Mouse (Mus musculus): ENCODE measurements around the gene Coq10a. TPM values are rescaled to one million over a fixed set of nuclear protein-coding genes. Genes with fewer than 3 reads are reported as not detected.
"Not testable (repeated sequence)": the region's sequence is repeated elsewhere in the genome, so short reads cannot be mapped to it uniquely, and the experiment has no call there.

Gene Coq10a
- total RNA-seq, 2 experiments from 2014 or later: 8.8 to 12.9 TPM

DNA sequence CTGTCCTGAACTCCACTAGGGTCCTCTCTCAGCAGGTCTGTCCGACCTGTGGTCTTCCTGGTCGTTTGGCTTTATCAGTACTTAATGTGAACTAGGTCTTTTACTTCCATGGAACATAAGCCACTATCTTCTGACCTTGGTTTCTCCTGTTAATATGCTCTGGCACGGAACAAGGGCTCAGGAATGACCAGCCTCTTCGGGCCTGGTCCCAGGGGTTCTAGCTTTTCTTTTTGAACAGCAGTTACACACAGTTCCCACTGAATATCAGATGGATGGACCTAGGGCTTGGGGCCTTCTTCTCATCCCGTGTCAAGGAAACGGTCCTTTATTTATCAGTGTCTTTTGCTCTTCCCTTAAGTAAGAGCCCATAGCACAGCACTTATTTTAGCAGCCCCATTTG lies 7.0 kb downstream of the Coq10a start:
- no peak for ATAC-seq (replicated peaks; ENCODE audit: low FRiP score, low TSS enrichment, poor library complexity, severe bottlenecking)

DNA sequence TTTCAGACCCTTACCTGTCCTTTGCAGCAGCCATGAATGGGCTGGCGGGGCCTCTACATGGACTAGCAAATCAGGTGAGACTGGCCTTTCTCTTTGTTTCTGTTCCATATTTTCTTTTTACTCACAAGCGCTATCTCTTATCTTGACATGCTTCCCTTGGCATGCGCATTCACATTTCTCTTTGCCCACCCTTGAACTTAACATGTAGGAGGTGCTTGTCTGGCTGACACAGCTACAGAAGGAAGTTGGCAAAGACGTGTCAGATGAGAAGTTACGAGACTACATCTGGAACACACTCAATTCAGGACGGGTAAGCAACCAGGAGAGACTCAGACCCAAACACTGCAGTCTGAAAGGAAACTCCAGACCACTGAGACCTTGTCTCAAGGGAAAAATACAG lies 9.6 kb downstream of the Coq10a start:
- ATAC-seq (replicated peaks; ENCODE audit: low FRiP score, low TSS enrichment, poor library complexity, severe bottlenecking): no peak

DNA sequence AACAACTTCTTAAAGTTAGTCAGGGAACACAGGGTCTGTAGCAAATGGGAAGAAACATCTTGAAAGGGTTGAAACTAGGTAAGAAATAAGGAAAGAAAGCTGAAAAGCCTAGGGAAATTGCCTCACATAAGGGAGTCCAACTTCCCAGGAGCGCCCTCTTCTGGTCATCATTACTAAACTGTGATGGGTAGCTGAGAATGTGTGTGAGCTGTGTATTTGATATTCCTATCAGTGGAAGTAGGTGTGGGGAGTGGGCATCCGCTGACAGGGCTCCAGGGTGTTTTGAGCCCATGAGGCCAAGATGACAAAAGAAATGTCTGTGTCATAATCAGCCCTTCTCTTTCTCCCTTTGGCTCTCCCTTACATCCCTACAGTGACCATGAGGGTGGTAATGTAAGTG lies 10.0 kb downstream of the Coq10a start:
- ATAC-seq (replicated peaks; ENCODE audit: low FRiP score, low TSS enrichment, poor library complexity, severe bottlenecking): peak; percentile 48

DNA sequence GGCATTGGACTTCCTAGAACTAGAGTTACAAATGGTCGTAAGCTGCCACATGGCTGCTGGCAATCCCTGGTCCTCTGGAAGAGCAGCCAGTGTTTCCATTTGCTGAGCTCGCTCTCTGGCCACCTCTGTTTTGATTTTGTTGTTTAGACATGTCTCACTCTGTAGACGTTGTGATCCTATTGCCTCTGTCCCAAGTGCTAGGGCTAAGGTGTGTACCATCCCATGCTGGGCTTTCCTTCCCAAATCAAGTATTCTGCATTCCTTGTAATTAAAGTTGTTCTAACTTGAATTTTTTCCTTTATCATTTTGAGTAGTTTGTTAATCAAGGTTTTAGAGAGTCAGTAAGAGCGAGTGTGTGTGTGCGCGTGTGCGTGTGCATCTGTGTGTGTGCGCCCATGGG lies 21.3 kb downstream of the Coq10a start:
- ATAC-seq (replicated peaks; ENCODE audit: low FRiP score, low TSS enrichment, poor library complexity, severe bottlenecking): no peak

DNA sequence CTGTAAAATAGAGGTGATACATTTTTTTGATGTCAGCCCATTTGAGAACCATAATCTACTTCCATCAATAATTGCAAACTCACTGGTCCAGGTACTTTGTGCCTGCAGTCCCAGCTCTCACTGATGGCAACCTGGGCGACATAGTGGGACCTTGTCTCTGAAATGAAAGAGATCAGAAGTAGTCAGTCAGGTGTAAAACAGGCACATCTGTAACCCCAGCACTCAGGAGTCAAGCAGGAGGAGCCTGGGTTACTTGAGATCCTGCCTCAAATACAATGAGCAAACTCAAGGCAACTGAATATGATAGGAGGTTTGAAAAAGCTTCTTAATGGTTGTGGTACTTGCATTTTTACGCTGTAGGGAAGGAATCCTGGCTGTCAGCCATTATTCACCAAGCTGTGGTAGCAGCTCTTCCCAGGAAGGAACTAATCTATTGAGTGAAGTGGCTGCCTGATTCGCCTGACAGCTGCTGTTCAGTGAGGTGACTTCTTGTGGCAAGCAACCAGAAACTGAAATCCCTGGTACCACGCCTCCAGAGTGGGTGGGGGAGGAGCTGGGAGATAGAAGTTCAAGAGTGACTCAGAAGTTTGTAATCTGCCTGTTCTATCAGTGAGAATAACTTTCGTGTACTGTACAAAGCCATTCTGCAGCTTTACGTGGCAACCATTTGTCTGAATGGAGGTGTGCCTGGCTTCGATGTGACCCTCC lies 24.1 kb downstream of the Coq10a start:
- peak; percentile 96 for ATAC-seq (replicated peaks; ENCODE audit: low FRiP score, low TSS enrichment, poor library complexity, severe bottlenecking)

DNA sequence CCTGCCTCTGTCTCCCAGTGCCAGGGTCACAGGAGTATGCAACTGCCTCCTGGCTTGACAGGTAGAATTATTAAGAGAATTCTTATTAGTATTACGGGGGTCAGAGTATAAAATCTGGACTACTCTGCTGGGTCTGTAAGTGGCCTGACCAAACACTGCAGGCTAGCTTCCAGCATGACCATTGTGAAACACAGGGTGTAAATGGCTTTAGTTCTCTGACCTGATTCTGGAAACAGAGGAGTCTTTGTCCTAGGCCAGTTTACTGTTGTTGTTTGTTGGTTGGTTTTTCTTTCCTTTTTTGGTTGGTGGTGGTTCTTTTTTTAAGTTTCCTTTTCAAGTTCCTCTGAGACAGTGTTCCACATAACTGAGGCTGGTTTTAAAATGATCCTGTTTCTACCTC lies 25.4 kb downstream of the Coq10a start:
- ATAC-seq (replicated peaks; ENCODE audit: low FRiP score, low TSS enrichment, poor library complexity, severe bottlenecking): no peak

DNA sequence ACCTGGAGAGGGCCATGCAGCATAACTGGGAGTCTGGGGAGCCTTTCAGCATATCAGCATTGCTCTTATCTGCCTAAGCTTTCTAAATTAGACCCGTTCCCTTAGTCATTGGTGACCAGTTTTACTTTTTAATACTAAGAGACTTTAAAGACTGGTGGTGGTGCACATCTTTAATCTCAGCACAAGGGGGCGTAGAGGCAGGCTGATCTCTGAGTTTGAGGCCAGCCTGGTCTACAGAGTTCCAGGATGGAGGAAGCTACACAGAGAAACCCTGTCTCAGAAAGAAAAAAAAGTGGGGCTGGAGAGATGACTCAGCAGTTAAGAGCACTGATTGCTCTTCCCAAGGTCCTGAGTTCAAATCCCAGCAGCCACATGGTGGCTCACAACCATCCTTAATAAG lies 28.5 kb downstream of the Coq10a start:
- ATAC-seq (replicated peaks; ENCODE audit: low FRiP score, low TSS enrichment, poor library complexity, severe bottlenecking): 0 out of 2 replicates have a peak, but pooled peaks have one; percentile 9

DNA sequence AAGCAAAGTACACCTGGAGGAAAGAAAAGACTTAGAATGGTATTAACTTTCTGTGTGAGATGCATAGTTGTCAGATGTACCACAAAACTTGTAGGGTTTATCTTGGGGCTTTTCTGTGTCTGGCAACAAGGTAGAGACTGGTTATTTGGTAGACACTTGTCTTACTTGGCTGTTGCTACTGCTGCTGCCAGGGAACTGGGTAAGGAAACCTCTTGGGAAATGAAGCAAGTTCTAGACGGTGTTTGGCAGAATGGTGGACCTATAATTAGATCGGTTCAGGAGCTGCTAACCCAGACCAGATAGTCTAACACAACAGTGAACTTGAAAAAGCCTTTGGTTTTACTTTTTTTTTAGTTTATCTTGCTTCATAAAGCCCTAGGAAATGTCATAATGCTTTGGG lies 29.8 kb downstream of the Coq10a start:
- no peak for ATAC-seq (replicated peaks; ENCODE audit: low FRiP score, low TSS enrichment, poor library complexity, severe bottlenecking)

DNA sequence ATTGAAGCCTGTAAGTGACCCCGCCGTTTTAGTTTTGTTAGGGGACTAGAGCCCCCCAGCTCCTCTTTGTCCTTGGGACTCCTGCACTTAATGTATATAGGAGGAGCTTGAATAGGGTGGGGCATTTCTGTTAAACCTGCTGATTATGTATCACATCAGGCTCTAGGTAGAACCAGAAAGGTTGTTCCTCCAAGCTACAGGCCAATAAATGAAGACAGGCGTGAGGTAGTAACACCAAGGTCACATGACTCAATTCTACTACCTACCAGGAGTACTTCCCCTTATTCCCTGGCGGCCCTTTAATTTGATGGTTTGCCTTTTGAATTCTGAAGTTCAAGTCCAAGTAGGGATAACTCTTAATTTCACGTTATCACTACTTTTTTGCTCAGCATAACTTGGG lies 30.4 kb downstream of the Coq10a start:
- 0 out of 2 replicates have a peak, but pooled peaks have one; percentile 8 for ATAC-seq (replicated peaks; ENCODE audit: low FRiP score, low TSS enrichment, poor library complexity, severe bottlenecking)

DNA sequence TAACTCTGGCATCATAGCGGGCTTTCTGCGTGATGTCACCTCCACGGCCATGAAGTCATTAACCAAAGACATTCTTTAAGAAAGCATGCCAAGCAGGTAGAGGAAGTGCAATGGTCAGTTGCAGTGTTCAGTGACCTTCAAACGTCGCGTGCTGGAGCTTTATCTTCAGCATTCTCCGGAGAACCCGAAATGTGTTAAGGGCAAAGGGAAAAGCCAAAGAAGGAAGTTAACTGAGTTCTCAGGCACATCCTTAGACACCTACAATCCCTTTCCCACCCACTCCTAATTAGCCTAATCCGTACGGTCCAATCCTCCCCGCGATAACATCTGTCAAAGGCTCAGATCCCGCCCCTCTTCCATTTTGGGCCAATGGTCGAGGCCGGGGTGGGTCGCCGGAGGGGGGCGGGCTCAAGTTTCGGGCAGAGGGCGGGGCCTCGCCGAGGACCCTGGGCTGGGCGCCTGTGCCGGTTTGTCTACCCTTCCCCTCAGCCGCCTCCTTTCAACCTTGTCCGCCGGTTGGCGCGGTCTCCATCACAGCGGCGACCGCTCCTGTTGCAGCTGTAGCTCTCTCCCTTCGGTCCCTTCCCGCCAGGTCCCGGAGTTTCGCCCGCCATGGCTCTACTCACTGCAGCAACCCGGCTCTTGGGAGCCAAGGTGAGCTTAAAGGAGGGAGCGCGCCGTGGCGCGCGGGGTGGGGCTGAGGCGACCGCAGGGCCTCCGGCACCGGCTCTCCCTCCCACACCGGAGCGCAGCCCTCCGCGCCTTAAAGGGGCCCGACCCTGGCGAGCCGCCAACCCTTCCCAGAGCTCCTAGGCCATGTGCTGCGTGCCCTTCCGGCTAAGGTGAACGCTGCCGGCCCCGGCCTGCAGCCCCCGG lies 31.3 kb downstream of the Coq10a start, which contains the start of gene Cs:
TSS of gene Cs (plus strand) at position 429 of the 876 bp plus-strand sequence.
- peak; percentile 68 for ATAC-seq (replicated peaks; ENCODE audit: low FRiP score, low TSS enrichment, poor library complexity, severe bottlenecking)

DNA sequence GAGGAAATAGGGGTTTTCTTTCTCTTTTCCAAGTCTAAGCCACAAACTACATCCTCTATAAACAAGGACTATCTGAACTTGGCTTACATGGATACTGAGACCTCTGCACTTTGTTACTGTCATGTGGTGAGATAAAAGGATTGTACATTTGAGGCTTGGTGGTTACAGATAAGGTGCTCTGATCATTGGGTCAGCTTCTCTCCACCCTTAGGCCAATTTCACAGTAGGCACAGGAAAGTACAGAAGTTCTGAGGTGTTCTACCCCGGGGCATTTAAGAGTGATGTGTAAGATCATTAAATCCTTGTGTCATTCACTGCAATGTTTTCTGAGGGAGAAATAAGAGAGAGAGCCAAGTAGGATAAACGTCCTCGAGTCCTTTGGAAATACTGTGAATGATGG lies 32.2 kb downstream of the Coq10a start:
- ATAC-seq (replicated peaks; ENCODE audit: low FRiP score, low TSS enrichment, poor library complexity, severe bottlenecking): peak; percentile 50

DNA sequence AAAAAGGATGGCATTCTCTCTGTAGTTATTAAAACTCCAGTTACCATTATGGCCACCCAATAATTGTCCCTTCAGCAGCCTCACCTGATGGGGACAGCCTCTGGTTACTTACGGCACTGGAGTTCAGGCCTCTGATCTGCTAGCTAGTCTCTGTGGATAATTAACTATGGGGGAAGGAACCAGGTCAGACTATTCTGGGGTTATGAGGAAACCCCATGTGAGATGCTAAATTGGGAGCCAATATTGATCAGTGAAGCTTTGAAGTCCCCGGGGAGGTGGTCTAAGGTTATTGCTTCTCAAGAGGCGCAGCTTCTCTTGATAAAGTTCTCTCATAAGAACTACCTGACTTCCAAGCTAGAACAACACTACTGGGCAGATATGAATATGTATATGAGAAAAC lies 32.6 kb downstream of the Coq10a start:
- no peak for ATAC-seq (replicated peaks; ENCODE audit: low FRiP score, low TSS enrichment, poor library complexity, severe bottlenecking)

DNA sequence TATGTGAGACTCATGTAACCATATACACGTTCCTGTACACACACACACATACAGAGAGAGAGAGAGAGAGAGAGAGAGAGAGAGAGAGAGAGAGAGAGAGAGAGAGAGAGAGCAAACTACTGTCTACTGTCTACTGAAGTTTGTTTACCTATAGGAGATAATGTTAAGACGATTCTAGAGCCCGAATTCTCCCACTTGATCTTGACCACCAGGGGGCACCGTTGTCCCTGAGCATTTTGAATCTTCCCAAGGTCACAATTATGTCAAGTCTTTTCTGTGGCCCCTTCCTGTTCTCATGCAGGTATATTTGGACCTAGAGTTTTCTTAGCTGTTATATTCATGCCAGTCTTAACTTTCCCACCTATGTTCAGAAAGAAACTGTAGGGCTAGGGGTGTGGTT lies 33.2 kb downstream of the Coq10a start:
- ATAC-seq (replicated peaks; ENCODE audit: low FRiP score, low TSS enrichment, poor library complexity, severe bottlenecking): no peak

DNA sequence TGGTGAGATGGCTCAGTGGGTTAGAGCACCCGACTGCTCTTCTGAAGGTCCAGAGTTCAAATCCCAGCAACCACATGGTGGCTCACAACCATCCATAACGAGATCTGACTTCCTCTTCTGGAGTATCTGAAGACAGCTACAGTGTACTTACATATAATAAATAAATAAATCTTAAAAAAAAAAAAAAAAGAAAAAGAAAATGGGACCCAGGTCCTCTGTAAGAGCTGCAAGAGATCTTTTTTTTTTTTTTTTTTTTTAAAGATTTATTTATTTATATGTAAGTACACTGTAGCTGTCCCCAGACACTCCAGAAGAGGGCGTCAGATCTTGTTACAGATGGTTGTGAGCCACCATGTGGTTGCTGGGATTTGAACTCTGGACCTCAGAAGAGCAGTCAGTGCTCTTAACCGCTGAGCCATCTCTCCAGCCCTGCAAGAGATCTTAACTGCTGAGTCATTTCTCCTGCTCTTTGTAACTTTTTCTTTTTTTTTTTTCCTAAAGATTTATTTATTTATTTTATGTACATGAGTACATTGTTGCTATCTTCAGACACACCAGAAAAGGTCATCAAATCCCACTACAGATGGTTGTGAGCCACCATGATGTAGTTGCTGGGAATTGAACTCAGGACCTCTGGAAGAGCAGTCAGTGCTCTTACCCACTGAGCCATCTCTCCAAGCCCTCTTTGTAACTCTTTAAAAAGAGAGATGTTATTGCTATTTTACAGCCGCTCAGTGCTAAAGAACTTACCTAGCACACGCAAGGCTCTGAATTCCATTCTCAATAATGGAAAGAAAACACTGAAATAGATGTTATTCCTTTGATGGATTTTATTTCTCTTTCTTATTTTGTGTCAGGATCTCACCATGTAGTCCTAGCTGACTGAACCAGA lies 36.2 kb downstream of the Coq10a start:
- not testable (repeated sequence) for ATAC-seq (replicated peaks; ENCODE audit: low FRiP score, low TSS enrichment, poor library complexity, severe bottlenecking)

DNA sequence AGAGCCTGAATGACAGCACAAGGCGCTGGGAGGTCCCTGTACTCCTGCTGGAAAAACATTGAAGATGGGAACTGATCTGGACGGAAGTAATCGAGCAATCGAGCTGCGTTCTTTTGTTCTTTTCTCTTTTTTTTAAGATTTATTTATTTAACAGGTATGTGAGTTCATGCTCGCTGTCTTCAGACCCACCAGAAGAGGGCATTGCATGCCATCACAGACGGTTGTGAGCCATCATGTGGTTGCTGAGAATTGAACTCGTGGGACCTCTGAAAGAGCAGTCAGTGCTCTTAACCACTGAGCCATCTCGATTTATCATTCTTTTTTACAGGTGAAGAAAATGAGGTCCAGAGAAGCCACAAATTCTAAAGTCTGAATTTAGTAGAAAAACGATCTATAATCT lies 41.2 kb downstream of the Coq10a start:
- ATAC-seq (replicated peaks; ENCODE audit: low FRiP score, low TSS enrichment, poor library complexity, severe bottlenecking): no peak

DNA sequence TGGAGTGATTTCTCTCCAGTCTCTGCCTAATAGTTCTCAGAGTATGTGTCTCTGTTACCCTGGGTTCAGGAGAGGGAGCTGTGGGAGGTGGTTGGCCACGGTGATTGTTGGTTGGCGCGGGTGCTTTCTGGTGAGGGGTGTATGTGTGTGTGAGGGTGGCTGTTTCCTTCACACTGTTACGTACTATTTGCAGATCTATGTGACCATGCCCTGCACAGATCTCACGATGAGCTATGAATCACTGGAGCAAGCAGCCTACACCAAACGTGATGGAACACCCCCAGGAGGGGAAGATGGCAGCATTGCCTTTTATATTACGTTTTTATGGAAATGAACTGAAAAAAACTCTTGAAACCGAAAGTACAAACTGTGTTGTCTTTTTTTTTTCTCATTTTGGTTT lies 42.0 kb downstream of the Coq10a start:
- no peak for ATAC-seq (replicated peaks; ENCODE audit: low FRiP score, low TSS enrichment, poor library complexity, severe bottlenecking)

DNA sequence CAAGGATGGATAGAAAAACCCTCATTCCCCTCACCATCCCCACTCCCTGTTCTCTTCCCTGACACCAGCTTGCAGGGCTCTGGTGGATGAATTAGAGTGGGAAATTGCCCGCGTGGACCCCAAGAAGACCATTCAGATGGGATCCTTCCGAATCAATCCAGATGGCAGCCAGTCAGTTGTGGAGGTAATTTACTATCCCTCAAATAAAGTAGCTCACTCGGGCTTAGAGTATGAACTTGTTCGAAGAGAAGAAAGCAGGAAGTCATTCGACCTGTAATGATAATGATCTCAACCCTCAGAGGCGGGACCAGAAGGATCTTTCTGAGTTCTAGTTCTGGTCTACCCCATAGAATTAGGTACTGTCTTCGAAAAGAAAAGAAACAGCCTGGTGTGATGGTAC lies 45.3 kb downstream of the Coq10a start:
- no peak for ATAC-seq (replicated peaks; ENCODE audit: low FRiP score, low TSS enrichment, poor library complexity, severe bottlenecking)

DNA sequence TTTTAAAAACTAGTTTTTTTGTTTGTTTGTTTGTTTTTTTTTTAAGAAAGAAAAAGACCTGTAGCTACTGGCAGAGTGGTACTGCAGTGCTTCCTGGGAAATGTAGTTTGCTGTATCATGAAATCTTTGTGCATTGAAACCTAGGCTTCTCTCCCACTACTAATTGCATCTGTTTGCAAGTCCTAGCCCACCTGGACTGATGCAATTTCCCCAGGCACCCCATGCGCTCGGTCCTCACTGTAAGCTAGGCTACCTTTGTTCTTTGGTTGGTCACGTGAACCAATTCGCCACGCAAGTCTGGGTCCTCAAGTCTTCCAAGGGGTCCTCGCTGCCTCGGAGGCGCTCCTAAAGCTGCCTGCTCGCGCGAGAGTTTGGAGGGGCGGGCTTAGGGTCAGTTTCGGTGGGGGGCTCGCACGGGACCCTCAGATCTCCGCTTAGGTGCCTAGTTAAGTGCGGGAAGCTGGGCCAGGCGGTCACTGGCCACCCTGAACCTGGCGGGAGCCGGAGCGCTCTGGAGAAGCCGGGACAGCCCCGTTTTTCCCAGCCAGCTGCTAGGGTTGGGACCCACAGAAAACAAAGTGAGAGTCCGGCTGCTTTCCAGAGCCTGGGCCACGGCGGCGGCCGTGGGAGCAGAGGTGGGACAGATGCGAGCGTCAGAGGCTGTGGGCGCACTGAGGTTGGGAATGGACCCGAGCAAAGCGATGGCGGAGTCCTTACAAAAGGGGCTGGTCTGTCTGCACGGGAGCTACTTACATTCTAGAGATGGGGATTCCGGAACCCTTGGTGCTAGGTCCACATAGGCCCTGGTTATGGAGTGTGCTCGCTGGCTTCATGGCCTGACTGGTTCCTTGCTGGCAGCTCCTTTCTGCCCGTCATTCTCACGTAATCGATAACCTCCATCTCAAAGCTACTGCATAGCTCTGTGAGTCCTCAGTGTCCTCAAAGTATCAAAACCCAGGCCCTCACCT lies 46.4 kb downstream of the Coq10a start, which contains the start of gene Cnpy2:
TSS of gene Cnpy2 (plus strand) at position 319 of the 968 bp plus-strand sequence.
- ATAC-seq (replicated peaks; ENCODE audit: low FRiP score, low TSS enrichment, poor library complexity, severe bottlenecking): peak; percentile 79

DNA sequence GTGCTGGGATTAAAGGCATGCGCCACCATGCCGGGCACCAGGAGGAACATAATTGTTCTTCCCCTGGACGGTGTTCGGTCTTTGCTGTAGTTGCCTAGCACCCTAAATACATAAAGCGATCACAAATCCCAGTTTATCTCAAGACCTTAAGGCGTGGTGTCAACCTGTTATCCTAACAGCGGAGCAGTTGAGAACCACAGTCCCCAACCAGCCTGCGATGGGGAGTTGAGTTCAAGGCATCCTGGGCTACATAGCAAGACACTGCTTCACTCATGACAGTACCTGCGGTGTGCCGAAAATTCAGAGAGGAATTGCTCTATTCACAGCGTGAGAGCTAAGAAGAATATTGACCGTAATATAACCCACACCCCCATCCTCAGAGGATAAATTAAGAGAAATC lies 47.2 kb downstream of the Coq10a start:
- ATAC-seq (replicated peaks; ENCODE audit: low FRiP score, low TSS enrichment, poor library complexity, severe bottlenecking): peak; percentile 55

Measured in megakaryocyte-erythroid progenitor cell, adult 5-6 weeks (primary cell).